Mouse (Mus musculus) cerebellum, postnatal 10 days (tissue): Measurements from ENCODE around the gene Slc43a1.
"Not testable (repeated sequence)": the region's sequence is repeated elsewhere in the genome, so short reads cannot be mapped to it uniquely, and the experiment has no call there.

ENCODE experiments used
- DNase-seq, 2 experiments: peaks; one replicate each; pipeline ENCODE4 v3.0.0; 2021; ENCODE audit warnings: mixed read lengths in 2 of 2

The Slc43a1 gene

GRCm38 (mm10) chr2:84838593-84838949 is at the start of gene Slc43a1:
Gene Slc43a1 (plus strand): TSS chr2:84838850.
- no peak for DNase-seq

DNA sequence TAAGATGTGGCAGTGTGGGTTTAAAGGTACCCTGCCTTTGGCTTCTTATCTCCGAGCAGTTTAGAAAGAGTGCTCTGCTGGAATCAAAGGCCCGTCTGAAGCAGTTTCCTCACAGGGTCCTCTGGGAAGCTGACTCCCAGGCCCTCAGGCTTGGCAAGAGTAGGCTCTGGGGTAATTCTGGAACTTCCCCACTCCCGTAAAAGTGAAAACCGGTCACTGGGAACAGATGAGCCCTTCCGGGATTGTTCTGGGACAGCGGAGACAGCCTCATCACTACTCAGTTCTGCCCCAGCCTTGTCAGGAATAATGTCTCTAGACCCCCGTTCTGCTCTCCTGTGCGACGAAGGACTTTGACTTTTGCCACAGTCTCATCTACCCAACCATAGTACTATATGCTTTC is 48.2 kb upstream of the Slc43a1 start:
- DNase-seq: no peak

DNA sequence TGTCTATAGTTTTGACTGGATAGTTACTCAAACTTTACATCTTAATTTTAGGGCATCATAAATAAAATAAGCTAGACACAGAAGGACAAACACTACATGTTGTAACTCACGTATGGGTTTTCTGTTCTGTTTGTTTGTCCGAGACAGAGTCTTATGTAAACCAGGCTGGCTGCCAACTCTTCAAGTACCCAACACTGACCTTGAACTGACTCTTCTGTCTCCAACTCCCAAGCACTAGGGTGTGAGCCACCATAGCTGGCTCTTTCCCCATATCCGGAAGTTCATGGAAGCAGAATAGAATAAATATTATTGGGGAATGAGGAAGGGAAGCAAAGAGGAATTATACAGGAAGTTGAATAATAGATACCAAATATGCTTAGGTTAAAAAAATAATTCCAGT is 46.1 kb upstream of the Slc43a1 start:
- no peak for DNase-seq

DNA sequence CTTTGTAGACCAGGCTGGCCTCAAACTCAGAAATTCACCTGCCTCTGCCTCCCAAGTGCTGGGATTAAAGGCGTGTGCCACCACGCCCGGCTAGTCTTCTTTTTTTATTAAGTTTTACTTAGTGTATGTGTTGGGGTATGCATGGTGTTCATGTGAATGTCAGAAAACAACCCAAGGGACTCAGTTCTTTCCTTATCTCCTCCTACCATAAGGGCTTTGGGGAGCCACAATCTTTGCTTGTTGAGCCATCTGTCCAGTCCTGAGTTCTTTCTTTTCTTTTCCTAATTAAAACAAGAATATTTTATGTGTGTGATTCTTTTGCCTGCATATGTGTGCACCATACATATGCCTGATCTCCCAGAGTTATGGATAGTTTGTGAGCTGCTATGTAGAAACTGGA is 45.5 kb upstream of the Slc43a1 start:
- no peak for DNase-seq

DNA sequence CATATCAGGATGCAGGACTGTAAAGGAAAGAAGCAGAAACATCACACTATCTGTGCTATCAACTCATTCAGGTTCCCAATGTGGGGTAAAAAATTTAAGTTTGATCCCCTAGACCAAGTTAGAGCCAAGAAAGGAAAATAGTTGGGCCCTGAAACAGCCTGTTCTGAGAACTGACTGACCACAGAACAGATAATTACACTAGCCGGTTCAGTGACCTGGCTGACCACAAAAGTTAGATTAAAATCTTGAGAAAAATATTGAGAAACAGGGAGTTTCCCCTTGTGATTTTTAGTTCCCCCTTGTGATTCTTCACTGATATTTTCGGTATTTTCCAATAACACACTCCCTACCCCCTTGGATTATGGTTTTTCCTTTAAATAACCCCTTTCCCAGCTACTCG is 44.8 kb upstream of the Slc43a1 start:
- DNase-seq: no peak

DNA sequence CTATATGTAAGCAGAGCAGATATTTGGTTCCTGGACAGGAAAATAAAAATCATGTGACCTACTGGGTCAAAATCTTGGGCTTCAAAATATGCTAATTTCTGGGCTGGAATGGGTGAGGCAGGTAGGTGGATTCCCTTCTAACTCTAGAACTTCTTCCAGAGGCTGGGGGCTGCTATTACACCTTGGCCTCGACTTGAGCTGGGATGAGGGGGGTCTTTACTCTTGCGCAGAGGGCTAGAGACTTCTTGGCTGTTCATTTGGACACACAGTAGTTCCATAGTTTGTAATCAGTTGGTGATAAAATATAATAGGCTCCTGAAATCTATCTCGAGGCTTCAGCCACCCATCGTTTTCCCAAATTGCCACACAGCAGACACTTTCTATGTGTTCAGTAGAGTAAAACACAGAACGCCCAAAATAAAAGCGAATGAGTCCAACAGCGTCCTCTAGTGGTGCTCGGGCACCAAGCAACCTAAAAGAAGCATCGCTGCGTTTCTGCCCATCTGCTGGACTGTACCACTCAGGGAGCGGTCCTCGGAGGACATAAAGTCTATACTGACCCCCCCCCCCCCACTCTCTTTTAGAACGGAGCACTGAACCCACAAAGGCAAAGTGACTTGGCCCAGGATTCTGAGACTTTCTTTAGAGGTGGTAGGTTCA is 40.7 kb upstream of the Slc43a1 start:
- peak; percentile 87 to 90 for DNase-seq

GRCm38 (mm10) chr2:84798493-84798921 is 40.1 kb upstream of the Slc43a1 start, which contains the start of gene Ube2l6:
Gene Ube2l6 (plus strand): TSS chr2:84798828.
- DNase-seq: peak; percentile 75 to 82

GRCm38 (mm10) chr2:84799041-84799561 is 39.5 kb upstream of the Slc43a1 start:
- DNase-seq: peak; percentile 81 to 83

- no peak for DNase-seq
Measured at GRCm38 (mm10) chr2:84800304-84800703, 38.3 kb upstream of the Slc43a1 start.

DNA sequence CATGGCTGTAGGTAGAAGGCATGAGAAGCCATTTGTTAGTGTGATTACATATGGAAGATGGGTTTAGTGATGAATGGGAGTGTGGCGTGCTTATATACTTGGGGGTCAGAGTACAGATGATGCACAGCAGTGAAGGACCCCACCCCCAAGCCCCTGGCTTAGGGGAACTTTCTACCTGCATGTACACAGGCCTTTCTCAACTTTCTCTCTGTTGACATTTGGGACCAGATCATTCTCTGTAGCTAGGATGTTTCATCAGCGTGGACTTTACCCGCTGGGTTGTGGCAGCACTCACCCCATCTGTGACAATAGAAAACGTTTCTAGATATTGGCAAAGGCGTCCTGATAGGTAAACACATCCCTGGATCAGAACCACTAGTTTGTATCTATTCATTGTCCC is 37.4 kb upstream of the Slc43a1 start:
- not testable (repeated sequence) for DNase-seq

- DNase-seq: no peak
Measured at GRCm38 (mm10) chr2:84803963-84804362, 34.7 kb upstream of the Slc43a1 start.

- no peak for DNase-seq
Measured at GRCm38 (mm10) chr2:84806546-84806945, 32.1 kb upstream of the Slc43a1 start.

GRCm38 (mm10) chr2:84809330-84809729 is 29.3 kb upstream of the Slc43a1 start:
- DNase-seq: no peak

DNA sequence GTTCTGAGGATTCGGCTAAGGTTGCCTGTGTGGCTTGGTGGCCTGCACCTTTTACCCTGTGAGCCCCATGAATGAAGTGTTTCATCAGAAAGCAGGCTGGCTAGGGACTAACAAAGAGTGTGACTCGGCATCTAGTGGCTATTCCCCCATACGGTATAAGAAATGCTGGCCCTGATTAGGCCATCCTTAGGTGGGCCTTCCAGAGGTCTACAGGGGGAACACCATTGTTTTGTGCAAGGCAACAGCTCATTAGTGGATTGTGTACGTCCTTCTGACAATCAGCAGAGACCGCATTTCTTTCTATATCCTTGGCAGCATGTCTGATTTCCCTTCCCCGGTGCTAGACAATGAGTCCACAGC is 28.1 kb upstream of the Slc43a1 start:
- DNase-seq: no peak

GRCm38 (mm10) chr2:84810886-84811577 is 27.6 kb upstream of the Slc43a1 start:
- DNase-seq: peak; percentile 85 to 89

- DNase-seq: no peak
Measured at GRCm38 (mm10) chr2:84811880-84812279, 26.8 kb upstream of the Slc43a1 start.

DNA sequence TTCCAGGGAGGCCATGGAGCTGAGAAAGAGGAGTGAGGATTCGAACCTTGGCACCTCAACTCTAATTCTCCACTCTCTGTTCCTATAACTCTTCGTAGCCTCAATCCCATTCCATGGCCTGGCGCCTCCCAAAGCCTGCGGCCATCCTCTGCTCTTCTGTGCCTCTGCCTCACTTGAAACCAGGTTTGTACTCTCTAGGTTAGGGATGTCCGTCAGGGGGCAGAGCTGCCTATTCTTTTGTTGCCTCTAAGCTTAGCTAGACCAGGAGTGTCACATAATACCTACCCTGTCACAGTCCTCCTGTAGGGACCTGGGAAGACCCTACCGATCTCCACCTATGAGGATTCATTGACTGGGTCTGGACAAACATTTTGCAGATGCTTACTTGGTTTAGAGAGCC is 26.0 kb upstream of the Slc43a1 start:
- DNase-seq: no peak

DNA sequence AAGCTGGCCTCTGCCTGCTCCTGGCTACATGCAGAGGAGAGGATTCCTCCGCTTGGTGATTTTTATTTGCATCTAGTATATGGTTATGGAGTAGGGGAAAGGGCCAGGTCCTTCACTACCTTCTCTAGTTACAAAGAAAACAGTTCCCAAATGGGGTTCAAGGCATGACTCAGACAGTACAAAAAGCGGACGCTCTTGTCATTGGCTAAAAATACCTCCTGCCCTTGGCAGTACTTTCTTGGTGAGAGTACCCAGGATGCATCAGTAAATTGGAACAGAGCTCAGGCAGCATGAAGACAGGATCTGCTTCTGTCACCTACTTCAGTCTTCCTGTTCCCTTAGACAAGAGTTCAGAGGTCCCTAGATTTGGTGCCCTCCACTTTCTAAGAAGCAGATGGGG is 18.8 kb upstream of the Slc43a1 start:
- no peak for DNase-seq

GRCm38 (mm10) chr2:84822552-84822951 is 16.1 kb upstream of the Slc43a1 start, which contains the start of gene Smtnl1:
Gene Smtnl1 (minus strand): TSS chr2:84822652.
- no peak for DNase-seq

DNA sequence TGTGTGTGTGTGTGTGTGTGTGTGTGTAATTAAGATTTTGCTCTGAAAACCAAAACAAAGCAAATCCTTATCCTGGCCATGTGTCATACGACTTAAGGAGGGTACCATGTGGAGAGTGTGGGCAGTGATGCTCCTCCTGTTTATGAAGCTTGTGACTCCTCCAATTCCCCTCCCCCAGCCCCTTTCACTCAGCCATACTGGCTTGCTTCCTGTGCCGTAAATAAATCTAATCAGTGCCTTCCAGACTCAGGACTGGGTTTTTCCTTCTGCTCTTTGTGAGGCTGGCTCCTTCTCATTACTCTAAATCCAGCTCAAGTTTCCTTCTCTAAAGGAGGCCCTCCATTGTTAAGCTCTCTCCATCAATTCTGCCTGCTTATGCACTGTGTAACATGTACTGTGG is 15.4 kb upstream of the Slc43a1 start:
- no peak for DNase-seq

DNA sequence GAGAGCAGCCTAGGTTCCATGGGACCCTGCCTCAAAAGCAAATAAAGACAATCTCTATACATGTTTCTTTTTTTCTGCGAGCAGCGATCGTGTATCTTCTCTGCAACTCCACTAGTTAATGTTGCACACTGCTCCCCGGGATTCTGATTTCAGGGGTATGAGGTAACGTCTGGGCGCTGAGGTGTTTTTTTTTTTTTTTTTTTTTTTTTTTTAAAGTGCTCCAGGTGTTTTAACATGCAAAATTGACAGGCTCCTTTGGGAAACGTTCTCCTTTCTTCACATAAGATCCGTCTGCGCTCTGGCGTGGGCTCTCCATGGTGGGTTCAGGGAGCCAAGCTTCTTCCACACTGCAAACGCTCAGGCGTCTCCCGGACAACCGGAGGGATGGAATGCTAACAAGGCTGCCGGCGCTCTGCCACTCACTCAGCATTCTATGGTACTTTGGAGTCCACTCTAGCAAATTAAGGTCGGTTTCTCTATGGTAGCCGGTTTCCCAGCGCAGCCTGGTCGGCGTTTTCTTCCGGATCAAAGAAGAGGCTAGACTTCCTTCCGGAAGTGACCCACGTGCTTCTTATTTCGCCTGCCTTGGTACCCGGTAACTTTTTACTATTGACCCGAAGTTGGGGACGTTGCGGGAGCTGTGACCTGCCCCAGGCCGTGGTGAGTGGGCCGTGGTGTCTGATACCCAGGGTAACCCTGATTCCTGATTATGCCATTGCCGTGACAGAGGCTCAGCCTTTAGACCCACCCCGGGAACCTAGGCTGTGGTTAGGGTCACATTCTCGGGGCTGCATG is 12.0 kb upstream of the Slc43a1 start, which contains the start of gene Timm10:
Timm10 (plus strand) TSS at position 510 of the 795 bp plus-strand sequence.
- peak; percentile 88 to 90 for DNase-seq

DNA sequence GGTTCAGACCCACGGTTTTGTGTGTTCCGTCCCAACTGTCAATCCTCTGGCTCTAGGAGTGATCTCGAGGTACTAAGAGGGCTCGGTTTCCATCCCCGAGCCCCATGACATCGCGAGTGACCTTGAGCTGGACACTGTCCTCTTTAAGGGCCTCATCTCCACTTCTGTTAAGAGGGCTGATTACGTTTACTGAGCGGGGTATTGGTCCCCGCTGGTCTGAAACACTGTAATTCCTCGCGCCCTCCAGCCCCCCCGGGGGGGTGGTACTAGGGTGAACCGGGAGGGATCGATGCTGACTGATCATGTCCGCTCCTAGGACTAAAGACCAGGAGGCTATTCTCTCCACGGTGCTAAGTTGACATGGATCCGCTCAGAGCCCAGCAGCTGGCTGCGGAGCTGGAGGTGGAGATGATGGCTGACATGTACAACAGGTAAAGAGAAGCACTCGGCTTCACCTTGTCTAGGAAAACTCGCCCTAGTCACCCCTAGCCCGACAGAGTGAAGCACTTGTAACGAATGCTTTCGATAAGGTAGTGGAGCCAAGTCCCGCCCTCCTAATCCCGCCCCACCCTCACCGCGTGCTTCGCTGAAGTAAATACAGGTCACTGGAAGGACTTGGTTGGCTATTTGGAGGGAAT is 11.2 kb upstream of the Slc43a1 start:
- DNase-seq: peak; percentile 28 to 30
